Mouse (Mus musculus): ENCODE measurements at regions not wholly inside any gene's neighbourhood (a gene's known extent, or its start where the extent isn't known, plus 50 kb on each side); places are given as distances from the start of the nearest gene placed in this dataset.

DNA sequence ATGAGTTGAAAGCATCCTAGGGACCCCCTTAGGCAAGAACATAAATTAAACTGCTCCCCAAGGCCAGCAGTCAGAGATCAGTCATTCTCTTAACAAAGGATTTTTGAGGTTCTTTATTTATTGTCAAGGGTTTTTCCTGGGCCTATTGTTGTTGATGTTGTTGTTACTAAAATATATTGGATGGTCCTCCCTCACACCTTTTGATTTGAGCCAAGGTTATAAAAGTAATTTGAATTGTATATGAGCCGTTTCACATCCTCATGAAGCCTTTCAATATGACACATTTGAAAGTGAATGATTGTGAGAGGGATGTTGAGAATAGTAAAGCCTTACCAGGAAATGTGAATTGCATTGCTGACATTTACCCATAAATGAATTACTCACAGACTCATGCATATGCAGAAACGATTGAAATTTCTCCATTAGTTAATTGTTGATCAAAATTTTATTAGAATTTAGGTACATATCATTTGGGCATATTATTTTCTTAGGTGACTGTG is 50.3 kb upstream of the Lin7a start:
- Histone ChIP-seq H3K4me3 (no peak overlapping the region), H3K79me2 (ENCODE audit: control insufficient read depth, insufficient read depth) (no peaks in the 10 kb centered on the region), H3K36me3 (ENCODE audit: control insufficient read depth, insufficient read depth) (no peaks in the 10 kb centered on the region), H3K4me2 (ENCODE audit: low read depth) (no peak overlapping the region), H3ac (ENCODE audit: control insufficient read depth, insufficient read length) (no peak overlapping the region), H3K27me3 (ENCODE audit: control insufficient read depth, insufficient read depth, insufficient read length) (no peaks in the 10 kb centered on the region)
- no peak for TF ChIP-seq CEBPB (IDR thresholded peaks at IDR 0.05; ENCODE audit: insufficient read depth, poor library complexity, severe bottlenecking)
- TF ChIP-seq REST (IDR thresholded peaks at IDR 0.05; ENCODE audit: insufficient read depth, insufficient read length), result no peak
- no peak for TF ChIP-seq POLR2AphosphoS2 (IDR thresholded peaks at IDR 0.05; ENCODE audit: insufficient read length, low read depth)
- no peak for TF ChIP-seq TCF12 (IDR thresholded peaks at IDR 0.05; ENCODE audit: insufficient read depth, poor library complexity, severe bottlenecking)
- no peak for TF ChIP-seq MAX (IDR thresholded peaks at IDR 0.05; ENCODE audit: low read depth)
- TF ChIP-seq TCF3 (IDR thresholded peaks at IDR 0.05; ENCODE audit: insufficient read length, low read depth), result no peak
